Mouse (Mus musculus) inflammation-experienced regulatory T-cells, adult 6 months (primary cell): ENCODE data around the gene Bloc1s5. TPM values are rescaled to one million over a fixed set of nuclear protein-coding genes. Genes with fewer than 3 reads are reported as not detected.
"Not testable (repeated sequence)": the region's sequence is repeated elsewhere in the genome, so short reads cannot be mapped to it uniquely, and the experiment has no call there.

ENCODE experiments used
- ATAC-seq: one replicate; pipeline ENCODE4 v1.8.0; 2017
- polyA plus RNA-seq, 3 experiments: library from polyadenylated mRNA; unstranded; fragments of 100-300 nt; shearing (Covaris generic); gene quantifications; one replicate each; pipeline ENCODE4 v1.2.1; 2017

The Bloc1s5 gene
- 1 to 10 TPM; 5.2 to 5.7 (median 5.7) TPM for polyA plus RNA-seq

DNA sequence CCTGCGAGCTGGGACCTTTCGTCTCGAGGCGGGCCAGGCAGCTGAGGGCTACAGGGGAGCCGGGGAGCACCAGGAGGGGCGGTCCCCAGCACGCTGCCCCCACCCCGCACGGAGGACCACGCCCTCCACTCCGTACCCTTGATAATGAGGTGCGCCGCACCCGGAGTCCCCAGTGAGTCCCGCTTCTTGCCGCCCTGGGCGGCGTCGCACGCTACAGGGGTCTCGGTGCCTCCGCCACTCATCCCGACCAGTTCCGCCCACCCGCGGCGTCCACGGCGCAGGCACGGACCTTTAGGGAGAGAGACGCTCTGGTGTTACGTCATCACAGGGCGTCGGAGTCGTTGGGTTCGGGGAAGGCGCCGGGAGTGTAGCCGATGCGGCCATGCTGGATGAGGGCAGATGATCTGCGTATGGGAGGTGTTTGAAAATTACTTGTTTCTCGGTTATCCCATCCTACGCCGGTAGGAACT lies at the start of gene Bloc1s5:
Gene Bloc1s5 (minus strand): TSS at position 310 of the 470 bp plus-strand sequence.
- peak; percentile 88 for ATAC-seq

DNA sequence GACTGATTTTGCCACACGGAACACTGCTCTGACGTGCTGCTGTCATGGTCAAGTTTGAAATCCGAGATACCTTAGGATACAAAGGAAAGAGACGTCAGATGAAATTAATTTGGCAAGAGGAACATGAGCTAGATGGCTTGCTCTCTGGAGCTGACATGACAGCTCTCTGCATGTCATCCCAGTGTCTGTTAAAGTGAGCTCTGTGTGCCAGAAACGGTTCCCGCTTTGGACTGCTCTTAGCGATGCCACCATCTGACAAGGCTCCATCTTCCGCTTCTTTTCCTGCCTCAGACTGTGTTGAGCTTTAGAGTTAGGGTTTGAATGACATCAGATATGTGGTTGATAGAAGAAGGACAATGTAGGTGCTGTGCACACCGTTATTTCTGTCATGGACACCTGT lies 37.4 kb upstream of the Bloc1s5 start:
- ATAC-seq, result no peak

DNA sequence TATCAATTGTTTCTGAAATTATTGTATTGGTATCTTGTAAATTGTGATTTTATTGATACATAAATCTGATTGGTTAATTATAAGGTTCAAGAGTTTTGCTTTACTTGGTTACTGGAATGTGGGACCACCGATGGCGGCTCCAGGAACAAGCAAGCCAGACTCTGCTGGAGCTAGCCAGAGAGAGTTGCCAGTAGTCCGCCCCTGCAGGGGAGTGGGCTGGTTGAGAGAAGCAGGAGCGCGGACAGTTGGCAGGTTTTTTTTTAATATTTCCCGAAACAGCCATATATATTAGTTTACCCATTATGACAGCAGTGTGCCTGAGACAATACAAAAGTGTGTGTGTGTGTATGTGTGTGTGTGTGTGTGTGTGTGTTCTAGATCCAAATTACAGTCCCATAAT lies 36.5 kb upstream of the Bloc1s5 start:
- ATAC-seq, result not testable (repeated sequence)

DNA sequence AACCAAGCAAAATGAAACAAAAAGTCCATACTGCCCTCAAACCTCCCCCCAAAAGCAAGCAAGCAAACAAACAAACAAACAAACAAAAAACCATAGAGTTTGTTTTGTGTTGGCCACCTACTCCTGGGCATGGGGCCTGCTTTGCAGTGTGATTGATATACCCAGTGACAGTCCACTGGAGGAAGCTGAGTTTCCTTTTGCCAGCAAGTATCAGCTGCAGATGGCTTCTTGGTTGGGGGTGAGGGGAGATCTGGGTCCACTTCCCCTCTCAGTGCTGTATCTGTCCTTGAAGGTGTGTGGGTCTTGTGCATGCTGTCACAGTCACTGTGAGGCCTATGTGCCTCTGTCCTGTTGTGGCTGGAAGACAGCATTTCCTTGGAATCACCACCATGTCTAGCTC lies 35.1 kb upstream of the Bloc1s5 start:
- no peak for ATAC-seq

DNA sequence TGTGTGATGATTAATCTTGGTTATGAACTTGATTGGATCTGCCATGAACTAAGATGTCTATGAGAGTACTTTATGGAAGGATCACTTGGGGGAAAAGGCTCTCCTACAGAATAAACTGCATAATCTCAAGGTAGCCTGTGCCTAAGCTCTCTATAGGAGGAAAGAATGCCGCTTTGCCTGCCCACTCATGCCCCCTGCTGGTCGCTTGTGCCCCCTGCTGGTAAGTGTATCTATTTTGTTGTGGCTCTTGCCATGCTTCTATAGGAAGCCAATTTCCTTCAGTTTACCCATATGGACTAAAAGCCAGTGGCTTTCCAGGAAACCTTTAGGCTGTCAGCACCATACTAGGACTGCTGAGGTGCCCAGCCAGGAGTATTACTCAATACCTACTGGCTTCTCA lies 33.6 kb upstream of the Bloc1s5 start:
- ATAC-seq, result no peak

DNA sequence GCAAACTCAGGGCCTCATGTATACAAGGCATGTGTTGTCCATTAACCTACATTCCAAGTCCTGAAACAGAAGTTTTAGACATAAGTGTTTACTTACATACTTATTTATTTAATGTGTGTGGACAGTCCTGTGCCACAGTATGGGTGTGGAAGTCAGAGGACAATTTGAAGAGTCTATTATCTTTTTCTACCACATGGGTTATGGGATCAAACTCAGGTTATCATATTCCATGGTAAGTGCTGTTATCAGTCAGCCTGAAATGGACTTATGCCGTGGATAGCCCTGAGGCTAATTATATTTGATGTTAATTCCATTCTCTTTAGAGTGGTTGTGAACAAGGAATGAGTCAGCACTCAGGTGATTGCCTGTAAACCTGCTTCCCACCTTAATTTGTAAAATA lies 29.8 kb upstream of the Bloc1s5 start:
- no peak for ATAC-seq

DNA sequence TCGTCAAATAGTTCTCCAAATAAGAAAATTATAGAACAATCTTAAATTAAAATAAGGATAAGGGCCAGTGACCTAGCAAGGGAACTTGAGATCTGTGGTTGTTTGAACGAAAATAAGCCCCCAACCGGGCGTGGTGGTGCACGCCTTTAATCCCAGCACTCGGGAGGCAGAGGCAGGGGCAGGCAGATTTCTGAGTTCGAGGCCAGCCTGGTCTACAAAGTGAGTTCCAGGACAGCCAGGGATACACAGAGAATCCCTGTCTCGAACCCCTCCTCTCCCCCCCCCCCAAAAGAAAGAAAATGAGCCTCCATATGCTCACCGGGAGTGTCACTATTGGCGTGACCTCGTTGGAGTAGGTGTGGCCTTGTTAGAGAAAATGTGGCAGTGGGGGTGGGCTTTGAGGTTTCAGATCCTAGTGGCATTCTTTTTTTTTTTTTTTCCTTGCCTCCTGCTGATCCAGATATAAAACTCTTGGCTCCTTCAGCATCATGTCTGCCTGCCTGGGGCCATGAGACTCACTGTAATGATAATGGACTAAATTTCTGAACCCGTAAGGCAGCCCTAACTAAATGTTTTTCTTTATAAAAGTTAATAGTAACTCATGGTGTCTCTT lies 24.7 kb upstream of the Bloc1s5 start:
- ATAC-seq, result no peak

DNA sequence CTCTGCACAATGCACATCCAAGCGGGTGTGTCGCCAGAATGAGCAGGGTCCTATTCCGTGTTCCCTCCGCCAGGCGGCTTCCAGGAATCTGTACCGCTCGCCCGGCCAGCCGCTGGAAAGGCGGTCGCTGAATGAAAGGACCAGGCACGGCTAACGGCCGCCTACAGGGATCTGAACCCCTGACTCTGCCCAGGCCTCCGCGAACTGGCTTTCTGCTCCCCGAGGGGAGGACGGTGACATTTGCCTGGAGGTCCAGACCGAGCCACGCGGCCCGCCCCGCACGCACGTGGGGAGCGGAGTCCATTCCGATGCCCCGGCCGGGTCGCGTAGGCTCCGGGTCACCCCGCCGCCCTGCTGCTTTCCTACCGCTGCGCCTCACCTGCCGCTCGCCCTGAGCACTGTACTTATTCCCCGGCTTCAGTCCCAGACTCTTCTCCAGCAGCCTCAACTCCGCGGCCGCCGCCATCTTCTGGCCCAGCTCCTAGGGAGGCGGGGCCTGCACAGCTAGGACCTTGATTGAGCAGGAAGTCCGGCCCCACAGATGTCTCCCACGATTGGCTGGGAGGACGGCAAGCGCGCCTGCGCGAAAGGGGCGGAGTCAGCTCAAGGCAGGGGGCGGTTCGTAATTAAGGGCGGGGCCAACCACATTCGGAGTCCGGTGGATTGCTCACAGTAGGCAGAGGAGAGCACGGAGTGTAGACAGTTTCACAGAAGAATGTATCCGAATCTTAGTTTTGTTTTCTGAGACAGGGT lies 23.8 kb upstream of the Bloc1s5 start, which contains the start of gene Eef1e1:
Gene Eef1e1 (minus strand): TSS at position 531 of the 753 bp plus-strand sequence.
- peak; percentile 99 for ATAC-seq

DNA sequence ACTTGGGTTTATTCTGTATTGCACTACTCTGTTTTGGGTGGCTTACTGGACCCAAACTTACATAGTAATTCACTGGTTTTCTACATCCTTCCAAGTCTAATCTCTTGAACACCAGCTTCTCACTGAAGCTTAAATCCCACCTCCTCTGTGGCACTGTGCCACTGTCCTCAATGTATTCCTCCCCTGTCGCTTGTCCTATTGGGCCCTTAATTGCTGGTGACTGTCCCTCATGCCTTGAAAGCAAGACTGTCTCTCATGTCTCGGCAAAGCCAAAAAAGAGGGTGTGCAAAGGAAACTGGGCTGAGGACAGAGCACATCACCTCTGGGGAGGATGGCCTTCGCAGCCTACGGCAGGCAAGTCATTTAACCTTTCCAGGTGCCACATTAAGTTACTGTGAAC lies 23.0 kb upstream of the Bloc1s5 start:
- ATAC-seq, result no peak

DNA sequence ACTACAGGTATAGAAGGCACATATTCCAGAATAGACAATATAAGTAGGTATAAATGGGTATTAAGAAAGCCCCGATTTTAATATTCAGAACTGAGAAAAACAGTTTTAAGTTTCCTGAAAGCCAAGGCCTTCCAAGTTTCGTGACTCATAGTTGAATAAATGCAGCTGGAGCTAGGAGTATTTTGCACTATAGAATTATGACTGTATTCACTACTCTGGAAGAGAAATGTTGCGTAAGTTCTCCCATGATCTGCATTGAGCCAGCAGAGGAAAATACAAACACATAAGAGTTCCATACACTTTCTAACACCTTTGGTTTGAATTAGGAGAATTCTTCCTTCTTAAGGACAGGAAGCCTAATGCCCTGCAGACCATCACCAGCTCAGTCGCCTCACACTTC lies 15.4 kb upstream of the Bloc1s5 start:
- ATAC-seq, result no peak

DNA sequence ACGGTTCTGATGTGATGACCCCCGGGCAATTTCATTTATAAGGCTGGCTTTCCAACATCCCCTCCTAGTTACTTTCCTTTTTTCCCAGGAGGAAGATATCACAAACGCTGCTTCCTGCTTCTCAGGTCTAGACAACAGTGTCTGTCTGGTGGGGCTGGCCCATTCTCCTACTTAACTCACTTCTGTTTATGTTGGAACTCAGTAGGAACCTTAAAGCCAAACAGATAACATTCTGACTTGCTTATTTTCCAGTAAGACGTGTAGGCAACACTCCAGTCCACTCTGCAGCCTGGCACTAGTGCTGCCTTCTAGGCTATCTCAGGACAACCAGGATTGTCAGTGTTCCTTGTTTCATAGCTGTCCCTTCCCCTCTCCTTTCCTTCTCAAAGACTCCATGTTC lies 14.2 kb upstream of the Bloc1s5 start:
- ATAC-seq, result no peak

DNA sequence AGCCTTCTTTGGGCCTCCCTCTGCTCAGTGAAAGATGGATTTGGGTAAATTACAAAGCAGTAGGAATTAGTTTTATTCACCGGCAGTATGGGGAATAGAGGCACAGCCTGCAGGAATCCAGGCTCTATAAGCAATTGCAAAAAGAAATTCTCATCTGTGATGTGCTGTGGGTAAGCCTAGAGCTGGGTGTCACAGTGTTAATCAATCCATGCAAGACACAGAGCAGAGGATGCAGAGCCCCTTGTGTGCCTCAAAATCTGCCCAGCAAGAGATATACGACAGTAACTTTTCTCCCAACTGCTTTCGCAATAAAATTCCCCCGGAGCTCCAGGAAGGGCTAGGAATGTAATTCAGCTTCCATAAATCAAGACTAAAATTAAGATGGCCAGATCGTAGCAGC lies 6.5 kb upstream of the Bloc1s5 start:
- ATAC-seq, result no peak

DNA sequence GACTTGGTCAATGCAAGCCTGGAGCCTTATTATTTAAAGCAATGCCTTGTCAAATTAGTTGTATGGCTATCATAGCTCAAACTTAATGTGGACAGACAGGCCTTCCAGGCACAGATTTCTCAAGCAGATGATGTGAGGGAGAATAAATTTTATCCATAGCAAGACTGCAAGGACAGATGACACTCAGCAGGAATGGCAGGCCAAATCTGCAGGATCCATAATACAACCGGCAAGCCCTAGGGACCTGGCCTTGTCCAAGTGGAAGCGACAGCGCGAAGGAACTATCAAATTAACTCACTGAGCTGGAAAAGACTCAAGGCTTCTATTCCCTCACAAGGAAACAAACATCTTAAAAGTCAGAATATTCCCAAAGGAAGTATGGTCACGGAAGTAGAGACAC lies 6.1 kb upstream of the Bloc1s5 start:
- no peak for ATAC-seq

DNA sequence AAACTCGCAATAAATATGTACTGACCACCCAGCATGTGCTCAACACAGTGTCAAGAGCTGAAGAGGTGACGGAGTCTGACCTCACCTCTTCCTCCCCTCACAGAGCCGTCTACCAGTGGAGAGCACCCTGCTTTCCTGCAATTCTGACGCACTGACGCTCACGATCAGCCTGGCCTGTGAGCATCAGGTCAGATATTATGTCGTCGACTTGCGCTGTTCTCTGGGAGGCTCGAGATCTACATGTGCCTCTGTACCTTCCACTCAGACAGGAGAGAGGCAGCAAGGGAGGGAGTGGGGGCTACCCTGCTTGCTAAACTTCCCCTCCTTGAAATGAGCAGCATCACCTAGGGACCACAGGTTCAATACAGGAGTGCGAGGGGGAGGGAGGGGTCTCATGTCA lies 3.8 kb upstream of the Bloc1s5 start:
- ATAC-seq, result no peak

DNA sequence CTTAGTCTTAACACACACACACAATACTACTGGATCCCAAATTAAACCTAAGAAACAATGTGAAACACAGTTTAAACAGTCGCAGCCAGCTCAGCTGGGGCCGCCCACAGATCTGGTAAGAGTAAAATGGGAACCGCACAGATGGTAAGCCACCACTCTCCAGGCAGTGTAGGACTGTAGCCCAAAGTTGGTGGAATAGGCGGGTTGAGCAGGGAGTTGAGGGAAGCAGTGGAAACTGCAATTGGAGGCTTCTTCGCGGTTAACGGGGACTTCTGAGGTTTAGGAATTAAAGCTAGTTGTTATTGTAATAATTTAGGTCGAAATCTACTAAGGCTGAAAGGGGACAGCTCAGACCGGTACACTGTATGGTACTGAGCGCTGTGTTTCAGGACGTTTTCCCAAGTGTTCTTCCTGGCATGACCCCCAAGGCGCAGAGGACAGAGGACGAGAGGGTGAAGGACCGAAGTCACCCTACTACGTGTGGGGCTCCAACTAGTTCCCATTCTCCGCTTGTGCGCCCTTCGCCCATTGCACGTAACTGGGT lies 581 bp downstream of the Bloc1s5 start:
- peak; percentile 37 for ATAC-seq

DNA sequence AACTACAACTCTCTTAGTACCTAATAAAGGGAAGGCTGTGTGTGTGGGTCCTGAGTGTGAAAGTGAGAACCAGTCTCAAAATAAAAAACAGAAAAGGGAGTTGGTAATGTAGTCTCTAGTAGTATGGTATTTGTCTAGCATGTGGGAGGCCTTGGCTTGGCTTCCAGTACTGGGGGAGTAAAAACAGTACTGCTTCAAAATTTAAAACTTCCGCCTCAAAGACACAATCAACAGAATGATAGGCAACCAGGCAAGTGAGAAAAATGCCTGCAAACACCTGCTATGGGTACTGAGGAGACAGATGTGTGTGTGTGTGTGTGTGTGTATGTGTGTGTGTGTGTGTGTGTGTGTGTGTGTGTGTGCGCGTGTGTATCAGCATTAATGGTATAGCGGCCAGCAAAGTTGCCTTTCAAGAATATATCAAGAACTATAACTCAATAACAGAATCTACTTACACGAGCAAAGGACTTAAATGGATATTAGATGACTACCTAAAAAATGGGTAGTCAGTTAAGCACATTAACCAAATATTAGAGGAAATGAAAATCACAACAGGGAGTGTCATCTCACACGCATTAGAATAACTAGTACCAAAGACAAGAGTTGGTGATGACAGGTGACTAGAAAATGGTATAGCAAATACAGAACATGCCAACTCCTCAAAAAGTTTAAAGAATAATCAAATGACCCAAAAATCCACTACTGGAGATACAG lies 1.5 kb downstream of the Bloc1s5 start:
- ATAC-seq, result no peak

DNA sequence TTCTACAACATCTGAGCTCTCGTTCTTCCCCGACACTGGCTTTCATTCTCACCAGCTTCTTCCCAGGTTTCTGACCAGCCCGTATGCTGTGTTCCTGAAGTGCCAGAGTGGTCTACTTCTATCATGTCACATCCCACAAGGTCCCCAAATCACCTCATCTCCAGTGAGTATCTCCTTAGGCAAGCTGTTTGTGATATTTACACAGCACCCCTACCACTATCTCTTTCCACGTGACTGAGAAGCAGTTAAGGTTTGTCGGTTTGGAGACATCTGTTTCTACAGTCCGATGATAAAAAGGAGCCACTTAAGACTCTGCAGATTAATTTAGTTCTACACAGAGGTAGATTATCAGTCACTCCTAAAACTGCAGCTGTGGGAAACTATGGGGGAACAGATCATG lies 2.4 kb downstream of the Bloc1s5 start:
- no peak for ATAC-seq

DNA sequence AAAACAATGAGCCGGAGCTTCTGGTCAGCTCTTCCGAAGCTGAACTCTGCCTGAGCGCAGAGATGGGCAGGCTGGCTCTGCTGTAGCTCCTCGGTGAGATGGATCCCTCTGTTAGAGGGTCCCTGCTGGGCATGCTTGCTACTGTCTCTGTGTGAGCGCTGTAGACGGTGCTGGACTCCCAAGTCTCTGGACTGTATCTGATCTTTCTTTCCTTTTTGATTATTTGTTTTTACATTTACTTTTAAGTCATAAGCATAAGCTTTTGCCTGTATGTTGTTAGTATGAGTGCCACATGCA lies 8.7 kb downstream of the Bloc1s5 start:
- ATAC-seq, result no peak

DNA sequence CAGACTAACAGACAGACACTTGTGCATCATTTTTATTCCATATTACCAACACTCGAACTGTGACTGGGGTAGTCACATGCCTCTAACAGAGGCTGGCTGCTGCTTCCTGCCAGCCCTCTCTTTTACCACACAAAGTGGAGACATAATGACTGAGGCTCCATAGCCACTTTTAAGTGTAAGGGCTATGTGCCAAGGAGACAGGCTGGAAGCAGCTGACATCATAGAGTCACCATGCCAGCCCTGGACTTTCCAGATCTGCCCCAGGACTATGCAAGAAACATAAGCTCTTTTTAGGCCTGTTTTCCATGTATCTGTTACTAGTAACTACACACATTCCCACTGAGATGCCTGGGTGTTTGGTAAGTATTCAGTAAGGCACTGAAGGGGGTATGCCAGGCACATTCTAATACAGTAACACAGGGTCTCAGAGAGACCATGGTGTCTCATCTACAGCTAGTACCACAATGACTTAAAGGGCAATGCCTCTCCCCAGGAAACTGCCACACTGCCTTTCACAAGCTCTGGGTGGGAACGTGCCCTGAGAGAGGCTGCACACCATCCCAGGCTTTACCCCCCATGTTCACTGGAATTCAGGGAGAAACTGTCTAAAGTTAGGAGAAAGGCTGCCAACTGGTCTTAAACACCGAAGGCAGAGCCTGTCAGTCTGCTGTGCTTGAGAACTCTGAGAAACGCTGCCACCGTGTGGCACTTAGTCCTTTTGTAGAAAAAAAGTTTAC lies 9.2 kb downstream of the Bloc1s5 start:
- no peak for ATAC-seq

DNA sequence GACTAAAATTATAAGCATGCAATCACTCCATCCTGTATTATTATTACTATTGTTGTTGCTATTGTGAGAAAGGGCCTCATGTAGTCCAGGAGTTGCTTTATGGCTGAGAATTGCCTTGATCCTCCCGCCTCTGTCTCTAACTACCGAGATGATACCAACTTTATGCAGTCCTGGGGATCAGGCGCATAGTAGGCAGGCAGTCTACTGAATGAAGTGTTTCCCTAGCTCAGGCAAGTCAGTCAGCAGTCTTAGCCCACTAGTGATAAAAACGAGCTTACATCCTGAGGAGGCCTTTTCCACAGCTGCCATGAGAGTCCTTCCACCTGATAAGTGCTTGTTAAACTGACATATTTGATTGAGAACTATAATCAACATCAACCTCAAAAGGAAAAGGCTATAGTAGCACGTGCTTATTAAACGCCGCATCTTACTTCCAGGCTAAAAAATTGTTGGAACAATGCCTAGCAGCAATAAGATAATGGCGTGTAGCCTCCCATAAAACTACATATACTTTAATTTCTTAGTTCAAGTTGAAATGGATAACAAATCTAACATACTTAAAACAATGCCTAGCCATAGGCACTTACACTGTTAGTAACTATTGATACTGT lies 10.5 kb downstream of the Bloc1s5 start:
- no peak for ATAC-seq

DNA sequence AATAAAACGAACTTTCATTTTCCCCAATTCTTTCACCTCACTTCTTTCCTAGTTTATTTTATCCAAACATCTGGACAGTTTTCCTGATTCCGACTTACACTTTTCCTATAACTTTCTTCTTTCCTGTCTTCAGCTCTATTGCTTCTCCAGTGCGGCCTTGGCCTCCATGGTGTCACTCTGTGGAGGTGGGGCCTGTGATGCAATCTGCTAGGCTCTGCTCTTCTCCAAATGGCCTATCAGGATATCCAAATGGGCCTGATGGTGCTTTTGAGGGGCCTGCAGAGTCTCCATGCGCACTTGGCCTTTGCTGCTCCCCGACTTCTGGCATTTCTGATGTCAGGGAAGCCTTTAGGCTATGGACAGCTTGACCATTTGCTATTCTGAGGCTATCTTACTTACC lies 11.6 kb downstream of the Bloc1s5 start:
- ATAC-seq, result no peak

DNA sequence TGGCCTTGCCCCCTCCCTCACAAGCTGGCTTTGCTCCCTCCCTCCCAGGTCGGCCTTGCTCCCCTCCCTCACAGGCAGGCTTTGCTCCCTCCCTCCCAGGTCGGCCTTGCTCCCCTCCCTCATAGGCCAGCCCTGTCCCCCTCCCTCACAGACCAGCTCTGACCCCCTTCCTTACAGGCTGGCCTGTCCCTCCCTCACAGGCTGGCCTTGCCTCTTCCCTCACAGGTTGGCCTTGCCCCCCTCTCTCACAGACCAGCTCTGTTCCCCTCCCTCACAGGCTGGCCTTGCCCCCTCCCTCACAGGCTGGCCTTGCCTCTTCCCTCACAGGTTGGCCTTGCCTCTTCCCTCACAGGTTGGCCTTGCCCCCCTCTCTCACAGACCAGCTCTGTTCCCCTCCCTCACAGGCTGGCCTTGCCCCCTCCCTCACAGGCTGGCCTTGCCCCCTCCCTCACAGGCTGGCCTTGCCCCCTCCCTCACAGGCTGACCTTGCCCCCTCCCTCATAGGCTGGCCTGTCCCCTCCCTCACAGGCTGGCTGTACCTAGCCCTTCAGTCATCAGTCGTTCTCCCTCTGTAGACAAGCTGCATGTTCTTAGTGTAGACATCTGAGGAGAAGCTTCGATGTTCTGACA lies 16.8 kb downstream of the Bloc1s5 start:
- ATAC-seq, result not testable (repeated sequence)
